Mouse (Mus musculus) heart, embryonic 11.5 days (tissue): ENCODE measurements around the gene Ctcf. TPM values are rescaled to one million over a fixed set of nuclear protein-coding genes. Genes with fewer than 3 reads are reported as not detected.

Source experiments
- ATAC-seq: fragments of 200-750 bp; cut with Nextera tagmentation; replicated peaks from 2 replicates; pipeline ENCODE4 v1.8.0; 2017; ENCODE audit warnings: moderate library complexity; ENCODE audit not compliant: insufficient number of reproducible peaks, low FRiP score, low TSS enrichment
- H3K27ac ChIP-seq: fragments of 300-500 bp; sonication (generic); 2 replicates; pipeline ENCODE4 v1.5.1; 2014; ENCODE audit warnings: mild to moderate bottlenecking, low read depth, low read length
- H3K27me3 ChIP-seq: fragments of 300-500 bp; sonication (generic); 2 replicates; pipeline ENCODE4 v1.6.1; 2014; ENCODE audit warnings: mild to moderate bottlenecking, low read length, mixed read lengths; ENCODE audit not compliant: control insufficient read depth, insufficient read depth
- H3K36me3 ChIP-seq: fragments of 300-500 bp; sonication (generic); 2 replicates; pipeline ENCODE4 v1.6.1; 2014; ENCODE audit warnings: mild to moderate bottlenecking, low read length, moderate library complexity, mixed read lengths; ENCODE audit not compliant: control insufficient read depth, insufficient read depth
- H3K4me1 ChIP-seq: fragments of 300-500 bp; sonication (generic); 2 replicates; pipeline ENCODE4 v1.6.1; 2014; ENCODE audit warnings: low read length; ENCODE audit not compliant: control insufficient read depth, insufficient read depth
- H3K4me2 ChIP-seq: fragments of 300-500 bp; sonication (generic); 2 replicates; pipeline ENCODE4 v1.6.1; 2014; ENCODE audit warnings: mild to moderate bottlenecking, moderate library complexity
- H3K4me3 ChIP-seq: fragments of 300-500 bp; sonication (generic); 2 replicates; pipeline ENCODE4 v1.5.1; 2014; ENCODE audit warnings: low read depth, low read length
- H3K9ac ChIP-seq: fragments of 300-500 bp; sonication (generic); 2 replicates; pipeline ENCODE4 v1.6.1; 2014; ENCODE audit warnings: mild to moderate bottlenecking, low read depth, low read length, moderate library complexity
- H3K9me3 ChIP-seq: fragments of 300-500 bp; sonication (generic); replicated peaks from 2 replicates; pipeline ENCODE4 v1.6.1; 2016; ENCODE audit warnings: low read length; ENCODE audit not compliant: control insufficient read depth
- WGBS: fragments of 180-500 bp; shearing (Covaris S2); extraction: QIAGEN DNeasy Blood & Tissue Kit; methylation state at CpG from one replicate; pipeline ENCODE4 v1.1.7; 2014; ENCODE audit not compliant: insufficient replicate concordance; 5-methylcytosine and 5-hydroxymethylcytosine counted together
- polyA plus RNA-seq: library from polyadenylated mRNA; unstranded; fragments of >200 nt; fragmentation: Nextera tagmentation; extraction: Ambion mirVana; gene quantifications from 2 replicates; pipeline ENCODE4 v1.2.1, GENCODE M21; 2014

The Ctcf gene
- polyA plus RNA-seq, 1 experiment from 2014 or later: 66.3 TPM

GRCm38 (mm10) chr8:105657641-105658040 is 21.3 kb downstream of the Ctcf start:
- no peak overlapping the region for H3K4me3 ChIP-seq
- H3K36me3 ChIP-seq: peaks cover 4% of the 10 kb centered on the region
- H3K27me3 ChIP-seq: no peaks in the 10 kb centered on the region
- no peak overlapping the region for H3K9ac ChIP-seq
- H3K4me2 ChIP-seq: no peak overlapping the region
- H3K9me3 ChIP-seq: no peaks in the 10 kb centered on the region
- no peak for ATAC-seq
- no peaks in the 10 kb centered on the region for H3K4me1 ChIP-seq
- no peak overlapping the region for H3K27ac ChIP-seq

- Histone ChIP-seq H3K9ac (no peak overlapping the region), H3K4me1 (no peaks in the 10 kb centered on the region), H3K36me3 (peaks cover 8% of the 10 kb centered on the region), H3K27ac (no peak overlapping the region), H3K27me3 (no peaks in the 10 kb centered on the region), H3K4me3 (no peak overlapping the region), H3K4me2 (no peak overlapping the region), H3K9me3 (no peaks in the 10 kb centered on the region)
- no peak for ATAC-seq
- WGBS: 82% methylated on average over 3 of the region's 3 CpGs
Measured at GRCm38 (mm10) chr8:105661167-105661566, 24.8 kb downstream of the Ctcf start.

- ATAC-seq: no peak
- no peaks in the 10 kb centered on the region for H3K4me1 ChIP-seq
- no peak overlapping the region for H3K27ac ChIP-seq
- H3K4me2 ChIP-seq: no peak overlapping the region
- no peaks in the 10 kb centered on the region for H3K27me3 ChIP-seq
- H3K36me3 ChIP-seq: peaks cover 49% of the 10 kb centered on the region
- H3K9me3 ChIP-seq: no peaks in the 10 kb centered on the region
- WGBS: 86% methylated on average over 1 of the region's 1 CpGs
- H3K4me3 ChIP-seq: no peak overlapping the region
- no peak overlapping the region for H3K9ac ChIP-seq
Measured at GRCm38 (mm10) chr8:105677891-105678290, 41.5 kb downstream of the Ctcf start.

- no peak overlapping the region; the same call in 1 of the 2 replicates for H3K9ac ChIP-seq
- H3K4me1 ChIP-seq: peaks cover 9% of the 10 kb centered on the region
- WGBS: 76% methylated on average over 7 of the region's 7 CpGs
- H3K36me3 ChIP-seq: peaks cover 20% of the 10 kb centered on the region
- no peaks in the 10 kb centered on the region for H3K9me3 ChIP-seq
- no peak overlapping the region for H3K27ac ChIP-seq
- ATAC-seq: no peak
- H3K4me3 ChIP-seq: no peak overlapping the region
- peaks cover 5% of the 10 kb centered on the region; the same call in 1 of the 2 replicates for H3K27me3 ChIP-seq
- no peak overlapping the region; the same call in 1 of the 2 replicates for H3K4me2 ChIP-seq
Measured at GRCm38 (mm10) chr8:105685325-105685724, 49.0 kb downstream of the Ctcf start.

- peaks cover 6% of the 10 kb centered on the region; the same call in 1 of the 2 replicates for H3K27me3 ChIP-seq
- H3K4me2 ChIP-seq: peak within 1 kb of the TSS; percentile 56
- 14% methylated on average over 26 of the region's 26 CpGs for WGBS
- H3K36me3 ChIP-seq: peaks cover 17% of the 10 kb centered on the region
- H3K4me3 ChIP-seq: peak within 1 kb of the TSS; percentile 20; the same call in 1 of the 2 replicates
- H3K9me3 ChIP-seq: no peaks in the 10 kb centered on the region
- H3K4me1 ChIP-seq: peaks cover 9% of the 10 kb centered on the region
- no peak within 1 kb of the TSS for H3K27ac ChIP-seq
- peak within 1 kb of the TSS; percentile 1; the same call in 1 of the 2 replicates for H3K9ac ChIP-seq
- ATAC-seq: no peak
Measured at GRCm38 (mm10) chr8:105685796-105686308, 49.5 kb downstream of the Ctcf start, which contains the start of gene Carmil2. TSS of gene Carmil2 (plus strand) at chr8:105686274.

- H3K27ac ChIP-seq: no peak overlapping the region
- no peak overlapping the region for H3K4me2 ChIP-seq
- ATAC-seq: no peak
- no peak overlapping the region for H3K9ac ChIP-seq
- H3K36me3 ChIP-seq: peaks cover 16% of the 10 kb centered on the region; the same call in 1 of the 2 replicates
- no peak overlapping the region for H3K4me3 ChIP-seq
- 62% methylated on average over 6 of the region's 6 CpGs for WGBS
- H3K4me1 ChIP-seq: peaks cover 9% of the 10 kb centered on the region
- H3K9me3 ChIP-seq: no peaks in the 10 kb centered on the region
- peaks cover 10% of the 10 kb centered on the region; the same call in 1 of the 2 replicates for H3K27me3 ChIP-seq
Measured at GRCm38 (mm10) chr8:105686551-105686950, 50.2 kb downstream of the Ctcf start.

- WGBS: 62% methylated on average over 8 of the region's 8 CpGs
Measured at GRCm38 (mm10) chr8:105687512-105687911, 51.1 kb downstream of the Ctcf start.

GRCm38 (mm10) chr8:105688242-105688752 is 51.9 kb downstream of the Ctcf start:
- ATAC-seq: no peak
- Histone ChIP-seq H3K4me1 (peaks cover 9% of the 10 kb centered on the region), H3K9ac (no peak overlapping the region), H3K27ac (no peak overlapping the region), H3K36me3 (0 out of 2 replicates have a peak, but pooled peaks cover 6% of the 10 kb centered on the region), H3K4me3 (no peak overlapping the region), H3K4me2 (no peak overlapping the region), H3K9me3 (no peaks in the 10 kb centered on the region), H3K27me3 (peaks cover 12% of the 10 kb centered on the region; the same call in 1 of the 2 replicates)
- WGBS: 36% methylated on average over 14 of the region's 14 CpGs

More at GRCm38 (mm10) chr8:105687512-105687911, 51.1 kb downstream of the Ctcf start:
- peaks cover 9% of the 10 kb centered on the region for H3K4me1 ChIP-seq
- H3K27ac ChIP-seq: no peak overlapping the region
- H3K4me2 ChIP-seq: no peak overlapping the region
- peaks cover 9% of the 10 kb centered on the region; the same call in 1 of the 2 replicates for H3K36me3 ChIP-seq
- no peaks in the 10 kb centered on the region for H3K9me3 ChIP-seq
- no peak overlapping the region for H3K4me3 ChIP-seq
- no peak for ATAC-seq
- H3K9ac ChIP-seq: no peak overlapping the region
- H3K27me3 ChIP-seq: peaks cover 10% of the 10 kb centered on the region; the same call in 1 of the 2 replicates
